ENCODE assay signal across 22 mouse cellular contexts in genomic region chr9:76364874-76365273, GRCm38 (mm10). TPM values are rescaled to one million over a fixed set of nuclear protein-coding genes. Genes with fewer than 3 reads are reported as not detected.
DNase-seq lines count a peak whose midpoint lies in the region; TF ChIP-seq lines count a peak whose summit lies in the region.
"Had no signal": no experiment of that assay in that cellular context is flagged by ENCODE, and none has a peak within 500 bp of the region (broad histone marks: within the 10 kb centered on the region; RNA-seq: fewer than 3 reads in every experiment).

No protein-coding gene starts in this region.

- H3K27me3 ChIP-seq in splenic B cell, adult 2 months (ENCODE audit: control insufficient read depth, insufficient read depth, low read length, poor library complexity, severe bottlenecking) = no peaks in the 10 kb centered on the region
- H3K27me3 ChIP-seq: forebrain, embryonic 13.5 days; hindbrain, embryonic 13.5 days had no signal

- 0 out of 2 replicates have a peak, but pooled peaks have one; percentile 15 for TF ChIP-seq CTCF in layer of hippocampus, adult 2 months (conservative IDR thresholded peaks at IDR 0.05)

- no peak overlapping the region for H3K4me3 ChIP-seq in layer of hippocampus, adult 2 months
- H3K4me3 ChIP-seq: forebrain, embryonic 10.5 days; forebrain, embryonic 13.5 days; hindbrain, embryonic 13.5 days had no signal

- H3K36me3 ChIP-seq in splenic B cell, adult 2 months (ENCODE audit: control insufficient read depth, insufficient read depth, low read length, poor library complexity, severe bottlenecking) = no peaks in the 10 kb centered on the region
- H3K36me3 ChIP-seq: forebrain, embryonic 10.5 days; hindbrain, embryonic 13.5 days had no signal

- no peak for DNase-seq in layer of hippocampus, adult 2 months (ENCODE audit: low spot score in 2 of 2)
- no peak for DNase-seq in layer of hippocampus, adult 18-20 months (ENCODE audit: low spot score in 2 of 2)
- peak; percentile 18 to 45 for DNase-seq in spleen, postnatal 36 days (ENCODE audit: low spot score in 2 of 2)
- no peak for DNase-seq in spleen, adult 12 weeks (ENCODE audit: low spot score)
- DNase-seq in splenic B cell, adult 2 months (ENCODE audit: low read depth, low spot score) = peak; percentile 65
- no peak for DNase-seq in thymus, postnatal 4 days
- DNase-seq: adrenal gland, adult 8-10 months; adrenal gland, postnatal 25 days; cerebellum, adult 11-12 months; cerebellum, adult 8-10 months; cerebellum, postnatal 10 days; gastrocnemius, postnatal 10 days; gastrocnemius, postnatal 36 days had no signal

- no peak overlapping the region for H3K27ac ChIP-seq in layer of hippocampus, adult 2 months
- H3K27ac ChIP-seq: forebrain, embryonic 10.5 days; forebrain, embryonic 13.5 days; hindbrain, embryonic 13.5 days; hindbrain, postnatal 0 days had no signal

RNA-seq across cellular contexts. Expression of gene Hcrtr2, which starts 41.2 kb away (rescaled TPM):
- 1 to 10 TPM; 3.5 to 3.6 TPM for total RNA-seq in layer of hippocampus, adult 2 months (2021)
- 1 to 10 TPM; 2.2 to 3.4 TPM for total RNA-seq in layer of hippocampus, adult 18-20 months (2021)
- total RNA-seq: gastrocnemius, adult 18-20 months; gastrocnemius, postnatal 10 days; gastrocnemius, postnatal 36 days; granulocyte monocyte progenitor cell, adult 5-6 weeks; heart, adult 8-10 months; heart, postnatal 25 days; hematopoietic stem cell, adult 5-6 weeks had no signal

Comparison
In these comparisons a context has a peak if more than half of its experiments do, and no peak if none do; other contexts are left out.
1. DNase-seq: peak in spleen, postnatal 36 days (2 of 2) and splenic B cell, adult 2 months (single experiment); none in layer of hippocampus, adult 2 months (0 of 2), layer of hippocampus, adult 18-20 months (0 of 2), spleen, adult 12 weeks (single experiment) and thymus, postnatal 4 days (single experiment).